Mouse (Mus musculus) neural tube, embryonic 14.5 days (tissue): Measurements from ENCODE around the gene Nol8. TPM values are rescaled to one million over a fixed set of nuclear protein-coding genes. Genes with fewer than 3 reads are reported as not detected.

Experiments
- ATAC-seq: fragments of 200-750 bp; cut with Nextera tagmentation; 2 replicates; pipeline ENCODE4 v1.8.0; 2017; ENCODE audit warnings: low read depth, mild to moderate bottlenecking, moderate TSS enrichment, moderate library complexity
- H3K27ac ChIP-seq: fragments of 300-500 bp; sonication (generic); 2 replicates; pipeline ENCODE4 v1.5.1; 2014; ENCODE audit warnings: low read depth, mild to moderate bottlenecking, control low read depth, low read length, moderate library complexity, mixed read lengths
- H3K27me3 ChIP-seq: fragments of 300-500 bp; sonication (generic); 2 replicates; pipeline ENCODE4 v1.6.1; 2014; ENCODE audit warnings: low read length; ENCODE audit not compliant: control insufficient read depth, insufficient read depth
- H3K36me3 ChIP-seq: fragments of 300-500 bp; sonication (generic); 2 replicates; pipeline ENCODE4 v1.6.1; 2014; ENCODE audit warnings: low read length, mixed read lengths; ENCODE audit not compliant: control insufficient read depth, insufficient read depth
- H3K4me1 ChIP-seq: fragments of 300-500 bp; sonication (generic); 2 replicates; pipeline ENCODE4 v1.6.1; 2014; ENCODE audit warnings: low read length; ENCODE audit not compliant: control insufficient read depth, insufficient read depth
- H3K4me2 ChIP-seq: fragments of 300-500 bp; sonication (generic); 2 replicates; pipeline ENCODE4 v1.6.1; 2014; ENCODE audit warnings: mild to moderate bottlenecking, low read depth, low read length, control low read depth
- H3K4me3 ChIP-seq: fragments of 300-500 bp; sonication (generic); 2 replicates; pipeline ENCODE4 v1.5.1; 2014; ENCODE audit warnings: low read depth, low read length, control low read depth, mixed read lengths
- H3K9ac ChIP-seq: fragments of 300-500 bp; sonication (generic); replicated peaks from 2 replicates; pipeline ENCODE4 v1.6.1; 2014; ENCODE audit warnings: low read depth, mild to moderate bottlenecking, control low read depth, low read length, mixed read lengths
- H3K9me3 ChIP-seq: fragments of 300-500 bp; sonication (generic); 2 replicates; pipeline ENCODE4 v1.6.1; 2016; ENCODE audit warnings: low read length; ENCODE audit not compliant: control insufficient read depth
- WGBS: fragments of 180-500 bp; shearing (Covaris S2); extraction: QIAGEN DNeasy Blood & Tissue Kit; methylation state at CpG from one replicate; pipeline ENCODE4 v1.1.7; 2014; 5-methylcytosine and 5-hydroxymethylcytosine counted together
- polyA plus RNA-seq: library from polyadenylated mRNA; unstranded; fragments of >200 nt; fragmentation: Nextera tagmentation; extraction: Ambion mirVana; gene quantifications from 2 replicates; pipeline ENCODE4 v1.2.1, GENCODE M21; 2014

The Nol8 gene
- polyA plus RNA-seq, 1 experiment from 2014 or later = 19.3 TPM

GRCm38 (mm10) chr13:49639965-49640364 lies 12.9 kb upstream of the Nol8 start:
- Histone ChIP-seq H3K4me1 (no peaks in the 10 kb centered on the region), H3K9ac (no peak overlapping the region), H3K27ac (no peak overlapping the region), H3K4me3 (no peak overlapping the region), H3K36me3 (no peaks in the 10 kb centered on the region), H3K27me3 (no peaks in the 10 kb centered on the region), H3K4me2 (no peak overlapping the region), H3K9me3 (no peaks in the 10 kb centered on the region)
- ATAC-seq = no peak
- 97% methylated on average over 2 of the region's 2 CpGs for WGBS

- no peaks in the 10 kb centered on the region for H3K36me3 ChIP-seq
- H3K9ac ChIP-seq = no peak overlapping the region
- ATAC-seq = no peak
- WGBS = 78% methylated on average over 6 of the region's 6 CpGs
- no peak overlapping the region for H3K4me3 ChIP-seq
- no peak overlapping the region for H3K4me2 ChIP-seq
- H3K4me1 ChIP-seq = no peaks in the 10 kb centered on the region
- no peaks in the 10 kb centered on the region for H3K27me3 ChIP-seq
- no peaks in the 10 kb centered on the region for H3K9me3 ChIP-seq
- no peak overlapping the region for H3K27ac ChIP-seq
Observed at GRCm38 (mm10) chr13:49642650-49643049, 10.2 kb upstream of the Nol8 start.

- H3K4me3 ChIP-seq = no peak overlapping the region
- H3K9ac ChIP-seq = no peak overlapping the region
- no peak for ATAC-seq
- H3K27me3 ChIP-seq = no peaks in the 10 kb centered on the region
- H3K36me3 ChIP-seq = no peaks in the 10 kb centered on the region
- H3K4me1 ChIP-seq = no peaks in the 10 kb centered on the region
- H3K4me2 ChIP-seq = no peak overlapping the region
- no peak overlapping the region for H3K27ac ChIP-seq
- H3K9me3 ChIP-seq = no peaks in the 10 kb centered on the region
Observed at GRCm38 (mm10) chr13:49643669-49644362, 9.1 kb upstream of the Nol8 start.

GRCm38 (mm10) chr13:49644731-49645529 lies 7.9 kb upstream of the Nol8 start:
- Histone ChIP-seq H3K4me3 (no peak overlapping the region), H3K9ac (no peak overlapping the region), H3K4me2 (no peak overlapping the region), H3K27me3 (no peaks in the 10 kb centered on the region), H3K4me1 (no peaks in the 10 kb centered on the region), H3K9me3 (no peaks in the 10 kb centered on the region), H3K36me3 (no peaks in the 10 kb centered on the region), H3K27ac (no peak overlapping the region)
- WGBS = 83% methylated on average over 2 of the region's 2 CpGs
- ATAC-seq = no peak

GRCm38 (mm10) chr13:49646019-49646418 lies 6.9 kb upstream of the Nol8 start:
- ATAC-seq = no peak
- Histone ChIP-seq H3K27ac (no peak overlapping the region), H3K9me3 (no peaks in the 10 kb centered on the region), H3K27me3 (no peaks in the 10 kb centered on the region), H3K4me1 (no peaks in the 10 kb centered on the region), H3K4me3 (no peak overlapping the region), H3K4me2 (no peak overlapping the region), H3K36me3 (no peaks in the 10 kb centered on the region), H3K9ac (no peak overlapping the region)
- WGBS = 88% methylated on average over 1 of the region's 1 CpGs

GRCm38 (mm10) chr13:49651136-49651535 lies 1.7 kb upstream of the Nol8 start:
- H3K4me3 ChIP-seq = no peak overlapping the region
- no peaks in the 10 kb centered on the region for H3K36me3 ChIP-seq
- no peak overlapping the region for H3K9ac ChIP-seq
- no peaks in the 10 kb centered on the region for H3K9me3 ChIP-seq
- no peak overlapping the region for H3K4me2 ChIP-seq
- no peak for ATAC-seq
- H3K27ac ChIP-seq = no peak overlapping the region
- WGBS = 54% methylated on average over 2 of the region's 2 CpGs
- H3K27me3 ChIP-seq = no peaks in the 10 kb centered on the region
- H3K4me1 ChIP-seq = peaks cover 12% of the 10 kb centered on the region; the same call in 1 of the 2 replicates

- H3K4me2 ChIP-seq = peak overlapping the region; percentile 91
- H3K4me1 ChIP-seq = peaks cover 12% of the 10 kb centered on the region; the same call in 1 of the 2 replicates
- H3K36me3 ChIP-seq = no peaks in the 10 kb centered on the region; the same call in 1 of the 2 replicates
- no peak overlapping the region for H3K27ac ChIP-seq
- no peak overlapping the region for H3K9ac ChIP-seq
- H3K27me3 ChIP-seq = no peaks in the 10 kb centered on the region
- no peaks in the 10 kb centered on the region for H3K9me3 ChIP-seq
- no peak for ATAC-seq
- peak overlapping the region; percentile 72 for H3K4me3 ChIP-seq
- 4% methylated on average over 4 of the region's 4 CpGs for WGBS
Observed at GRCm38 (mm10) chr13:49651781-49652351, 1.0 kb upstream of the Nol8 start.

GRCm38 (mm10) chr13:49653180-49653541 lies 283 bp downstream of the Nol8 start:
- under 1% methylated on average over 16 of the region's 16 CpGs for WGBS
- Histone ChIP-seq H3K4me3 (peak overlapping the region; percentile 72), H3K4me1 (peaks cover 12% of the 10 kb centered on the region; the same call in 1 of the 2 replicates), H3K27ac (0 out of 2 replicates have a peak overlapping the region, but pooled peaks have one; percentile 16), H3K9ac (peak overlapping the region; percentile 51), H3K4me2 (peak overlapping the region; percentile 78), H3K27me3 (no peaks in the 10 kb centered on the region), H3K9me3 (no peaks in the 10 kb centered on the region), H3K36me3 (peaks cover 3% of the 10 kb centered on the region; the same call in 1 of the 2 replicates)
- ATAC-seq = peak; percentile 90

- Histone ChIP-seq H3K4me2 (no peak overlapping the region), H3K27me3 (no peaks in the 10 kb centered on the region), H3K27ac (no peak overlapping the region), H3K36me3 (peaks cover 30% of the 10 kb centered on the region), H3K9ac (no peak overlapping the region), H3K4me3 (no peak overlapping the region), H3K4me1 (peaks cover 8% of the 10 kb centered on the region), H3K9me3 (no peaks in the 10 kb centered on the region)
- 90% methylated on average over 2 of the region's 2 CpGs for WGBS
- ATAC-seq = no peak
Observed at GRCm38 (mm10) chr13:49677793-49678192, 24.9 kb downstream of the Nol8 start.
